Mouse (Mus musculus) right cerebral cortex, adult 2 months (tissue): ENCODE data around the gene Creld2.
"Not testable (repeated sequence)": the region's sequence is repeated elsewhere in the genome, so short reads cannot be mapped to it uniquely, and the experiment has no call there.

Experiments
- DNase-seq, 2 experiments: peaks; one replicate each; pipeline ENCODE4 v3.0.0; 2021 to 2022; ENCODE audit warnings: low spot score in 2 of 2

Creld2 gene

GRCm38 (mm10) chr15:88819026-88819905, at the start of gene Creld2, which contains the start of gene Alg12:
TSS of gene Creld2 (plus strand) at chr15:88819646.
TSS of gene Alg12 (minus strand) at chr15:88819318.
- peak; percentile 100 for DNase-seq

GRCm38 (mm10) chr15:88774630-88775029, 44.8 kb upstream of the Creld2 start:
- DNase-seq, result not testable (repeated sequence)

- DNase-seq, result no peak
These were observed 27.2 kb upstream of the Creld2 start for GRCm38 (mm10) chr15:88792140-88792850.

- DNase-seq, result not testable (repeated sequence)
These were observed 24.7 kb upstream of the Creld2 start for GRCm38 (mm10) chr15:88794729-88795128.

- DNase-seq, result no peak
These were observed 19.5 kb upstream of the Creld2 start for GRCm38 (mm10) chr15:88799950-88800371.

GRCm38 (mm10) chr15:88800921-88801354, 18.5 kb upstream of the Creld2 start:
- no peak for DNase-seq

- no peak for DNase-seq
These were observed 17.5 kb upstream of the Creld2 start for GRCm38 (mm10) chr15:88801903-88802302.

GRCm38 (mm10) chr15:88802348-88802747, 17.1 kb upstream of the Creld2 start:
- no peak for DNase-seq

- DNase-seq, result no peak
These were observed 11.3 kb upstream of the Creld2 start for GRCm38 (mm10) chr15:88808121-88808520.

GRCm38 (mm10) chr15:88810369-88810768, 9.1 kb upstream of the Creld2 start:
- DNase-seq, result no peak

- DNase-seq, result no peak
These were observed 6.2 kb upstream of the Creld2 start for GRCm38 (mm10) chr15:88813262-88813661.

GRCm38 (mm10) chr15:88813873-88814272, 5.6 kb upstream of the Creld2 start:
- not testable (repeated sequence) for DNase-seq

- DNase-seq, result no peak
These were observed 4.9 kb upstream of the Creld2 start for GRCm38 (mm10) chr15:88814411-88815047.

GRCm38 (mm10) chr15:88815196-88815700, 4.2 kb upstream of the Creld2 start:
- DNase-seq, result no peak

GRCm38 (mm10) chr15:88819906-88820303, 459 bp downstream of the Creld2 start:
- DNase-seq, result peak; percentile 33 to 37

GRCm38 (mm10) chr15:88821403-88821802, 2.0 kb downstream of the Creld2 start:
- DNase-seq, result no peak

GRCm38 (mm10) chr15:88822513-88822912, 3.1 kb downstream of the Creld2 start:
- DNase-seq, result no peak

GRCm38 (mm10) chr15:88823376-88823775, 3.9 kb downstream of the Creld2 start:
- DNase-seq, result no peak

- no peak for DNase-seq
These were observed 8.0 kb downstream of the Creld2 start for GRCm38 (mm10) chr15:88827466-88827865.

- DNase-seq, result peak; percentile 38 to 49
These were observed 8.7 kb downstream of the Creld2 start for GRCm38 (mm10) chr15:88827991-88828799.
